Mouse (Mus musculus) brain, embryonic 14.5 days (tissue): Measurements from ENCODE around the gene Dcst1. TPM values are rescaled to one million over a fixed set of nuclear protein-coding genes. Genes with fewer than 3 reads are reported as not detected.

Experiments used
- DNase-seq: peaks from one replicate; pipeline ENCODE4 v3.0.0-alpha.2; 2011; ENCODE audit warnings: low read depth
- CTCF ChIP-seq: fragments of 200-500 bp; IDR thresholded peaks from 2 replicates; pipeline ENCODE4 v1.5.1; 2012; ENCODE audit warnings: inconsistent platforms, mild to moderate bottlenecking, moderate library complexity, borderline replicate concordance; ENCODE audit not compliant: insufficient read depth, insufficient read length; ENCODE audit errors: extremely low read depth
- POLR2A ChIP-seq: fragments of 200-500 bp; IDR thresholded peaks from 2 replicates; pipeline ENCODE4 v1.6.1; 2012; ENCODE audit warnings: mild to moderate bottlenecking, inconsistent platforms, borderline replicate concordance; ENCODE audit not compliant: poor library complexity, insufficient read depth, insufficient read length, severe bottlenecking; ENCODE audit errors: extremely low read depth
- polyA plus RNA-seq: library from polyadenylated mRNA; depleted of rRNA; stranded (reverse); fragments of >200 nt; gene quantifications from 2 replicates; pipeline ENCODE4 v1.2.3, GENCODE M21; 2012; rRNA removed

Gene Dcst1
- polyA plus RNA-seq, 1 experiment = 0.04 TPM

- TF ChIP-seq POLR2A = no peak
- peak; percentile 95 for TF ChIP-seq CTCF
- DNase-seq = peak; percentile 95
These were observed 48.2 kb downstream of the Dcst1 start for GRCm38 (mm10) chr3:89316833-89317232.

DNA sequence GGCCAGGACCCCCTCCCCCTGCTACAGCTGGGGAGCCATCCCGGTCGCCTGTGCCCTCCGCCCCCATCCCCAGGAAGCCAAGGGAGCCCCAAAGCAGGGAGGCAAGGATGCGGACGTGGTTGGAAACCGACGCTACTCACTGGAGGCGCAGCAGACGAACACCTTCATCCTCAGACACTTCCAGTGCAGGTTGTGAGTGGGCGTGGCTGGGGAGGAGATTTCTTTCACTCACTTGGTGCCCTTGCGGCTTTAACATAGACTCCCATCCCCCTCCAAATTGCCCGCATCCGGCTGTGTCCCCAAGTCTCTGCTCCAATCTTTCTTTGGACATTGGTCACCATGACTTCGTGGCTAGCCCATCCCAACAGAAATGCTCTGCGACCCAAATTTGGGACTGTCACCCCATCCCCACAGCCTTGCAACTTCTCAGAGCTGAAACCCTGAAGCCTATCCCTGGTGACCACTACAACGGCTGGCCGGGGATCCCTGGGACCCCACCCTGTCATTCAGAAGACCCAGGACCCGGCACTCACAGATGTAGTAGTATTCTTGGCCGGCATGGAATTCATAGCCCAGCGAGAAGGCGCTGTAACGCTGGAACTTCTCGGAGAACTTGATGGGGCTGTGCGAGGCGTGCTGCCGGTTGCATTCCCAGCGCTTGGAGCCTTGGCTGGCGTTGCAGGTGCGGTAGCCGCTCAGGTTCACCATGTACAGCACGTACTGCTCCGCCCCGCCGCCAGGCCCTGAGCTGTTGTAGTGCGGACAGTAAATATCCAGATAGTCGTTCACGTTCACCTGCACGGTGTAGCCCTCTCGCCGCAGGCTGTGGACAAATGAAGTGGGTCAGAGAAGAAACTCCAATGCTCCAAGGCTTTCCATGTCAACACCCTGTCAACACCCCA, 48.9 kb downstream of the Dcst1 start:
- no peak for DNase-seq
- TF ChIP-seq CTCF (0 out of 2 replicates have a peak, but pooled peaks have one; percentile 1), POLR2A (no peak)

- TF ChIP-seq POLR2A (no peak), CTCF (peak; percentile 99)
- peak; percentile 85 for DNase-seq
These were observed 49.7 kb downstream of the Dcst1 start for GRCm38 (mm10) chr3:89315195-89315929.

GRCm38 (mm10) chr3:89314791-89315190, 50.3 kb downstream of the Dcst1 start:
- no peak for TF ChIP-seq CTCF
- no peak for TF ChIP-seq POLR2A
- DNase-seq = no peak

DNA sequence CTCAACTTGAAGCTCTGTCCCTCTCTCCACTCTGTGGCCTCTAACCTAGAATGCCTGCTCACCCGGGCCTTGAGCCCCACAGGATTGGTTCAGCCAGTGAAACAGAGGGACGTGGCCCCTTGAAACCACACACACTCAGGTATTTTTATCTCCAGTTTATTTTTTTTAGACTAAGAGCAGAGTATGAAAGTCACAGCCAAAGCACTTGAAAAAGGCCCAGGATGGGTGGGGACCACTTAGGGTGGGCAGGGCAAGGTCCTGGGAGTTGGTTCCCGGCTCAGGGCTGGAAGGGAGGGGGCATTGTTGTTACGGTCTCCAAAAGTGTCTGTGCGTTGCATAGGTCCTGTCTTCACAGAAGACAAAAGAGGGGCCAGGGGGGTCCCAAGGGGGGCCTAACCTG, 50.7 kb downstream of the Dcst1 start:
- DNase-seq = no peak
- TF ChIP-seq POLR2A = no peak
- no peak for TF ChIP-seq CTCF

GRCm38 (mm10) chr3:89308089-89308488, 57.0 kb downstream of the Dcst1 start:
- DNase-seq = peak; percentile 80
- no peak for TF ChIP-seq POLR2A
- TF ChIP-seq CTCF = peak; percentile 87

- DNase-seq = no peak
- TF ChIP-seq CTCF (no peak), POLR2A (no peak)
These were observed 59.3 kb downstream of the Dcst1 start for GRCm38 (mm10) chr3:89305551-89306325.

DNA sequence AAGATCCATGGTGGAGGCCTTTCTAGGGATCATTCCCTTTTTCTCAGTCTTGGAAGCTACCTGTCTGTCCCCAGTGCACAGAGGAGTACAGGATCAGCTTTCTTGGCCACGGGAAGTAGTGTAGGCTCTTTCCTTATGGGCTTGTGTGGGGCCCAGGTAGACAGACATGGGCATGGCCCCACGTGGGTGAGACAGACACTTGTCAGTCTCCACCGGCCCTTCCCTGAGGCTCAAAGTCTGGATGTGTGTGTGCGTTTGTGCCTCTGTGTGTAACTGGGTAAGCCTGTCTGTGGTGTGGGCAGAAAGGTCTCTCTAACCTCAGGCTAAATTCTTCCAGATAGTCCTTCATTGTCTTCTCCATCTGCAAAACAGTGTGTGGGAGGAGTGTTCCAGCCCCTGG, 59.9 kb downstream of the Dcst1 start:
- DNase-seq = no peak
- TF ChIP-seq CTCF = no peak
- TF ChIP-seq POLR2A = no peak

DNA sequence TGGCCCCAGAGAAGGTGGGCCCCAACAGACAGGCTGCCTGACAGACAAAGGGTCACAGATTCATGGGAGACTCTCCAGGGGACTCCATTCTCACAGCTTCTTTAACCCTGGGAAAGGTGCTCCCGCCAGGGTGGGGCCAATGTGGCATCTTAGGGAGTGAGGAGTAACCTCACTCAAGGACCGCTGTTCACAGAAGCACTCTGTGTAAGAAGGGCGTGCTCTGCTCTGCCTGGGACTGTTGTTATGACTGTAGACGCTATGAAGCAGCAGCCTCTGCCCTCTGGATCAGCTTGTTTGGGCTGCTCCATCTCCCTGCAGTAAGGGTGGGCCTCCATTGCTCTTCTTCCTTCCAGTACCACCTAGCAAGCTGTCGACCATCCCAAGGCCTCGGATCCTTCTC, 60.6 kb downstream of the Dcst1 start:
- TF ChIP-seq CTCF (no peak), POLR2A (no peak)
- DNase-seq = no peak

- TF ChIP-seq CTCF = peak; percentile 4; the same call in 1 of the 2 replicates
- TF ChIP-seq POLR2A = no peak
- DNase-seq = no peak
These were observed 64.5 kb downstream of the Dcst1 start for GRCm38 (mm10) chr3:89300514-89300913.

Other genes starting within 250 kb of the Dcst1 start
- 0.14 and 0.21 TPM in 2 replicates for gene Pklr, start 229.1 kb downstream of the Dcst1 start, polyA plus RNA-seq
- gene Hcn3, start 205.1 kb downstream of the Dcst1 start, polyA plus RNA-seq = 61.6 and 68.6 TPM in 2 replicates
- gene Clk2, start 200.5 kb downstream of the Dcst1 start, polyA plus RNA-seq = 103 and 123 TPM in 2 replicates
- 132 and 139 TPM in 2 replicates for gene Scamp3, start 187.8 kb downstream of the Dcst1 start, polyA plus RNA-seq
- gene Fam189b, start 182.1 kb downstream of the Dcst1 start, polyA plus RNA-seq = 69.1 and 73.8 TPM in 2 replicates
- gene Gba, start 162.3 kb downstream of the Dcst1 start, polyA plus RNA-seq = 55.6 and 56.3 TPM in 2 replicates
- 117 and 168 TPM in 2 replicates for gene Thbs3, start 150.1 kb downstream of the Dcst1 start, polyA plus RNA-seq
- gene Mtx1, start 138.2 kb downstream of the Dcst1 start, polyA plus RNA-seq = 146 and 201 TPM in 2 replicates
- 9.3 and 10.0 TPM in 2 replicates for gene Muc1, start 136.2 kb downstream of the Dcst1 start, polyA plus RNA-seq
- gene Krtcap2, start 119.3 kb downstream of the Dcst1 start, polyA plus RNA-seq = 86.7 and 106 TPM in 2 replicates
- 131 and 144 TPM in 2 replicates for gene Trim46, start 118.9 kb downstream of the Dcst1 start, polyA plus RNA-seq
- gene Dpm3, start 105.9 kb downstream of the Dcst1 start, polyA plus RNA-seq = 145 and 269 TPM in 2 replicates
- gene Slc50a1, start 94.7 kb downstream of the Dcst1 start, polyA plus RNA-seq = 41.4 and 71.8 TPM in 2 replicates
- gene Efna1, start 84.1 kb downstream of the Dcst1 start, polyA plus RNA-seq = 11.2 and 12.0 TPM in 2 replicates
- 59.4 and 60.3 TPM in 2 replicates for gene Efna3, start 42.3 kb downstream of the Dcst1 start, polyA plus RNA-seq
- gene Efna4, start 27.2 kb downstream of the Dcst1 start, polyA plus RNA-seq = 12.6 and 22.9 TPM in 2 replicates
- gene Adam15, start 15.3 kb downstream of the Dcst1 start, polyA plus RNA-seq = 63.6 and 75.5 TPM in 2 replicates
- 0.38 and 0.57 TPM in 2 replicates for gene Dcst2, start 3.3 kb downstream of the Dcst1 start, polyA plus RNA-seq
- 2.4 and 2.8 TPM in 2 replicates for gene Zbtb7b, start 29.5 kb upstream of the Dcst1 start, polyA plus RNA-seq
- 4.6 and 5.2 TPM in 2 replicates for gene Lenep, start 37.5 kb upstream of the Dcst1 start, polyA plus RNA-seq
- gene Flad1, start 46.6 kb upstream of the Dcst1 start, polyA plus RNA-seq = 39.4 and 53.9 TPM in 2 replicates
- 79.8 and 129 TPM in 2 replicates for gene Cks1b, start 53.1 kb upstream of the Dcst1 start, polyA plus RNA-seq
- gene Shc1, start 53.2 kb upstream of the Dcst1 start, polyA plus RNA-seq = 29.5 and 30.2 TPM in 2 replicates
- 71.6 and 90.9 TPM in 2 replicates for gene Pygo2, start 65.0 kb upstream of the Dcst1 start, polyA plus RNA-seq
- 9.5 and 13.6 TPM in 2 replicates for gene Pbxip1, start 71.5 kb upstream of the Dcst1 start, polyA plus RNA-seq
- 72.2 and 86.3 TPM in 2 replicates for gene Pmvk, start 89.3 kb upstream of the Dcst1 start, polyA plus RNA-seq
- 11.5 and 13.8 TPM in 2 replicates for gene Kcnn3, start 154.9 kb upstream of the Dcst1 start, polyA plus RNA-seq